Mouse (Mus musculus) stomach, postnatal 0 days (tissue): ENCODE measurements around the gene Hyal1.

Source experiments
- CTCF ChIP-seq: IDR thresholded peaks from 2 replicates; pipeline ENCODE4 v1.5.1; 2016; ENCODE audit warnings: antibody characterized with exemption, low read depth, mild to moderate bottlenecking, moderate library complexity
- EP300 ChIP-seq: optimal IDR thresholded peaks from 2 replicates; pipeline ENCODE3; 2016; ENCODE audit warnings: antibody characterized with exemption

- no peak for TF ChIP-seq CTCF
- TF ChIP-seq EP300, result no peak
Measured at GRCm38 (mm10) chr9:107551890-107552355, 24.8 kb upstream of the Hyal1 start.
